Mouse (Mus musculus) monocyte, adult 2 months (primary cell): ENCODE data around the gene Mex3d.

ENCODE experiments used
- DNase-seq, 2 experiments: peaks; one replicate each; pipeline ENCODE4 v3.0.0; 2022; ENCODE audit warnings: low spot score in 2 of 2, low read depth in 1 of 2

The Mex3d gene

DNA sequence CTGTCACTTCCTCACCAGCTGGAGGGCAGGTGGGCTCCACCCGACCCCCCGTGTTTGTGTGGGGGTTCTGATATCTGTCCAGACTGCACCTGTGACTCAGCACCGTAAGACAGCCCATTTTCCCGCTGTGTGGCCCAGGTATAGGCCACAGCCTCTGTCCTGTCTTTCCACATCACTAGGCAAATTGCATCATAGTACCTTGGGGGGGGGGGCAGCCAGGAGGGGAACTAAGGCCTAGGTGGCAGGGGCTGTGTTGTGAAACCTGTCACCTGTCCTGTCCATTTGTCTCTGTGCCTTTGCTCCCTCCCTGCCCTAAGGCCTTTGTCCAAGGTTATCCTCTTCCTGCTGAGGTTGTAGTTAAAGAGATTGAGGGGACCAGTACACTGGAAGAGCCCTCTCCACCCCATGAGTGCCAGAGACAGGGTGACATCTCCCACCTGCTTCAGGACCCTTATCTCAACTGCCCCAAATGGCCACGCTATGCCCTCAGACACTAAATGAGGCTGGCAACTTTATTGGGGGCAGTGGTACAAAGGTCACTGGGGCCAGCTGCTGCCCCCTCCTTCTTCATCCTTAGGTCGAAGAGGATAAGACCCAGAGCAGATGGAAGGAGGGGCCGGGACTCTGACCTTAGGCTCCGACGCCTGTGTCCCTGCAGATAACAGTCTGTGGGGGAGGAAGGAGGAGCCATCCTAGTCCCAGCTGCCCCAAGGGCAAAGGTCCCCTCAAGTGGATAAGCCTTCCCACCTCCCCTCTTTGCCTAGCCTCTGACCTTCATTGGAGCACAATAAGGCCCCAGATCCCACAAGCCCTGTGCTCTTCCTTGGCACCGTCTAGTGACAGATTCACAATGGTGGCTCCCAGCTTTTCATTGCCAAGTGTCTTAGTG, 55.6 kb downstream of the Mex3d start:
- DNase-seq = no peak

DNA sequence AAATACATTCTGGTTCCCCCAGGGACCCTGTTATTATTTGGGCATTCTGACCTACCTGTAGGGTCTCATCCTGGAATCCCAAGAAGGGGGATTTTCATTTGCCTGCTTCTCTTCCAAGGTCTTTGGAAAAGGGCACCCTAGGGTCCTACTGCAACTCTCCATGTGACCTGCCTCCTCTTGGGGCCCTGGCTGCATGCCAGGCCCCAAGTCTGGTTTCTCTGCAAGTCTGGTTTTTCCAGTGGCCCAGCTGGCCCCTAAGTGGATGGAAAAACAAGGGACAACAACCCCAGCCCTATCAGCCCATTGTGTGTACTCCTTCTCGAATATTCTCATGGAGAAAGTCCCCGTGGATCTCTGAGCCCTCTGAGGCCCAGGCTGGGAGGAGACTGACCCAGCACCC, 56.6 kb downstream of the Mex3d start:
- no peak for DNase-seq
